Mouse (Mus musculus): Measurements from ENCODE around the gene Npl. TPM values are rescaled to one million over a fixed set of nuclear protein-coding genes. Genes with fewer than 3 reads are reported as not detected.
"Not testable (repeated sequence)": the region's sequence is repeated elsewhere in the genome, so short reads cannot be mapped to it uniquely, and the experiment has no call there.

Gene Npl
- polyA plus RNA-seq, 1 experiment from 2014 or later = 22.0 TPM

DNA sequence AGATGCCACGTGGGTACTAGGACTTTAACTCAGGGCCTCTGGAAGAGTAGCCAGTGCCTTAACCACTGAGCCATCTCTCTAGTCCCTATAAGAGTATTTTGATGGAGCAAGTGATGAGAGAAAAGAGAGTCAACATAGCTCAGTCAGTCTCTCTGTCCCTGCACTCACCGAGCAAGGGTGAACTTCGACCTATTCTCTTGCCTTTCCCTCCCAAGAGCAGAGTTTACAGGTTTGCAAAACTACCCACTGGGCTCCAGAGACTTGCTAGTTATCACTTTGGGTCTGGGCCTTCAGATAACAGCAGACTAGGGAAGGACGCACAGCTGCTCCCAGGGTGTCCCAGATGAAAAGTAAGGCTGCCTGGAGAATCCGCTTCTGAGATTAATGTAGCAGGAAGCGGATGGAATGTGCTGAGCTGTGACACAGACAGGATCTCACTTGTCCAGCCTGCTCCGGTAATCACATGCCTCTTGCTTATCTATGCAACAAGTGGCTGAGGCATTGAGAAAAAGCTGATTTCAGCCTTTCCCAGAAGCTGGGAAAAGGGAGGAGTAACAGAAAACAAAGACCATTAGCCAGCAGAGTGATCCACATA, 7.0 kb downstream of the Npl start:
- no peak for DNase-seq (ENCODE audit: low spot score)

DNA sequence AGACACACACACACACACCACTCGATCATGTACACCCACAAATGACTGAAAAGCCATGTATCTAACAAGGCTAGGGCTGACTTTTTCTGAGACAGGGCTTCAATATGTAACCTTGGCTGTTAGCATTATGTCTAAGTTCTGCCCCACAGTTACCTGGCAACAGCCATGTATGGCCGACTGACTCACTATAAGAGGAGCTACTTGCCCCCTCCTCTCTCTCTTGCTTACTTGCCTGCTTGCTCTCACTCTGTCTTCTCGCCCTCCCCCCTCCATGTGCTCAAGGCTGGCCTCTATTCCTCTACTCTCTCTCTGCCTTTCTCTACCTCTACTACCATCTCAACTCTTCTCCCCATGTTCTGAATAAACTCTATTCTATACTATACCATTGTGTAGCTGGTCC, 9.1 kb downstream of the Npl start:
- DNase-seq (ENCODE audit: low spot score) = no peak

DNA sequence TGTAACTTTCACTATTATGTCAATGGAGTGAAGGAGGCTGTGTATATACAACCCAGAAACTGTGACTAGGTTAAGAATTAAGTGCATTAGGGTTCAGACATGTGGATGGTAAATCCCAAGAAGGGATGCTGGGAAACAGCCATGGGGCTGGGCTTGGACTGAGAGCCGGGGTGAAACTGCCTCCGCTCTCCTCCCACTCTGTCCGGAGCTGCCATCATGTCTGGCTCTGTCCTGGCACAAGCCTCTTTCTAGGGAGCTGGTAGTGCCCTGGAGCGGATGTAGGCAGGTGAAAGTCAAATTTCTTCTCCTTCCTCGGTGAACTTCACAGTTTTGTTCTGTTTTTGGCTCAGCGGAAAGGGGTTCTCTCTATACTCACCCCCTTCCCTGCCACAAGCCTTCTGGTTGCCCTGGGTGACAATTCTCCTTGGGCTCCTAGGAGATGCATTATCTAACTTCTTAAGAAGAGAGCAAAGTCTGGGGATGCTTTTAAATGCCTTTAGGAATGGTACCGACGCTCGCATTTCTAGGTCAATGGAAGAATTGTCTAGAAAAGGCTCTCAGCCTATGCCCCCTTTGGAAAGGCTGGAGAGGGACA, 10.0 kb downstream of the Npl start:
- no peak for DNase-seq (ENCODE audit: low spot score)

GRCm38 (mm10) chr1:153535611-153536010, 14.2 kb downstream of the Npl start:
- DNase-seq (ENCODE audit: low spot score) = no peak

- DNase-seq (ENCODE audit: low spot score) = not testable (repeated sequence)
Observed at GRCm38 (mm10) chr1:153532896-153533295, 16.9 kb downstream of the Npl start.

- peak; percentile 51 for DNase-seq (ENCODE audit: low spot score)
Observed at GRCm38 (mm10) chr1:153532234-153532841, 17.5 kb downstream of the Npl start.

DNA sequence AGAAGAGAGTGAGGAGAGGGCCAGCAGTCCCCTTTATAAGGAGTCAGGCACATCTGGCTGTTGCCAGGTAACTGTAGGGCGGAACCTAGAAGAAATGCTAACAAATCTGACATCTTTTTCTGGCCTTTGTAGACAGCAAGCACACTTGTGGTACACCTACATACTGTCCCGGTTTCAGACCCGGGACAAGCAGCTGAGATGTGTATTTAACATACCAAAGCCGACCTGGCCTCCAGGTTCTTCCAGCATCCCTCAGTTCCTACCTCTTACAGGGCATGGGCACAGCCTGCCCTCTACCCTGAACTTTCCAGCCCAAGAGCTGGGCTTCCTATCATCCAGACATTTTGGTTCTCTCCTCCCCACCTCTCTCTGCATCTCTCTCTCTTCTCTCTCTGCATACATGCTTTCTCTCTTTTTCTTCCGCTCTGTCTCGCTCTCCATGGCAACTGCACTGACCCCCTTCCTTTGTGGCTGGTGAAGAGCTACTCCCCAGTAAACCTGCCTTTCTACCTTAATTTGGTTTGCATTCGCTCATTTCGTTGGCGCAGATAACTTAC, 18.1 kb downstream of the Npl start:
- DNase-seq (ENCODE audit: low spot score) = peak; percentile 33

GRCm38 (mm10) chr1:153522116-153522515, 27.7 kb downstream of the Npl start:
- DNase-seq (ENCODE audit: low spot score) = no peak

- DNase-seq (ENCODE audit: low spot score) = no peak
Observed at GRCm38 (mm10) chr1:153515368-153515767, 34.5 kb downstream of the Npl start.

DNA sequence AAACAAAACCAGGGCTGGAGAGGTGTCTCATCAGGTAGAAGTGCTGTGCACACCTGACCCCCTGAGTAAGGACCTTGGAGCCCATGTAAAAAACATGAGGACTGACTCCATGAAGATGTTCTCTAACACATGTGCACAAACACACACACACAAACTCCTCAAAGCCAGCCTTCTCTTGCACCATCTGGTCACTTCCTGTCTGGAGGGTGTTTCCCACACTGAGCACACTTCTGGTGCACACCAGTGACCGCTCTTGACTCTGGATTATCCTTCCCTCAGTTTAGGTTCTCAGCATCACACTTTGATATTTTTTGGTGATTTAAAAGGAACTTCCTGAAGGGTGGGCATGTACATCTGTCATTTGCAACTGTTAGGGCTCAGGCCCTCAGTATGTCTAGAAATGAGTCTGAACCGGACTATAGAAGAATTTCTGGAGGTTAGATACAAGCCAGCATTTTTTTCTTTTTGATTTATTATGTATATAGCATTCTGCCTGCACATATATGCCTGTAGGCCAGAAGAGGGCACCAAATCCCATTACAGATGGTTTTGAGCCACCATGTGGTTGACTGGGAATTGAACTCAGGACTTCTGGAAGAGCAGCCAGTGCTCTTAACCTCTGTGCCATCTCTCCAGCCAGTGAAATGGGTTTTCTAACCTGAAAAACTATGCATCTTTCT, 39.4 kb downstream of the Npl start:
- DNase-seq (ENCODE audit: low spot score) = peak; percentile 33

GRCm38 (mm10) chr1:153509569-153509968, 40.3 kb downstream of the Npl start:
- DNase-seq (ENCODE audit: low spot score) = not testable (repeated sequence)

DNA sequence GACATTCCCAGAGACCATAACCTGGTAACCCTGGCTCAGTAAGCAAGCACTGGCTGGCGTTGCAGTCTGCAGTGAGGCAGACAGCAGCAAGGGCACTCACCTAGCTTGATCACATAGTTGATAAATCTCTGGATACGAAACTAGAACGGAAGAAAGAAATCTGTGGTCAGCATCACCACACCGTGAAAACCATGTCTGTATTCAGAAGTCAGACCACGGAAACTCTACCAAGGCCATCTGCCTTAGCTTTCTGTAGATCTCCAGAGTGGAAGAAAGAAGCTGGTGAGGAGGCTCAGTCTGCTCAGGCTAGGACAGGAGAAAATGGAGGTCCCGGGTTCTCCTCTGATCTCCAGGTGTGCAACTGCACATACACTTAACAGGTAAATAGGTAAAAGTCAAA, 40.8 kb downstream of the Npl start:
- no peak for DNase-seq (ENCODE audit: low spot score)

DNA sequence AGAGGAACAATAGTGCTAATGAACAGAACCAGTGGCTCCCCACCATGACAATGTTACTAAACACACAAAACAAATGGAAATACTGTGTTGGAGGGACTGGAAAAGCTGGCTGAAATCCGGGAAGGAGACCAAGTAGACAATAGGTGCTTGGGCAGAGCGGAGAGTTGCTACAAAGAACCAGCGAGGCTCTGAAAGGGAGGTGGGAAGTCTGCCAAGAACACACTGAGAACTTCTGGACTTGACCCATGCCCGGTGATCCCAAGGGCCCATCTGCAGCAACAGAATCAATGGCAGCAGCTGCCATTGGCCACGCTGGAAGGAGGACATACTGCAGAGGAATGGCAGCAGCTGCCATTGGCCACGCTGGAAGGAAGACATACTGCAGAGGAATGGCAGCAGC, 43.6 kb downstream of the Npl start:
- no peak for DNase-seq (ENCODE audit: low spot score)

- DNase-seq (ENCODE audit: low spot score) = no peak
Observed at GRCm38 (mm10) chr1:153501644-153502321, 48.1 kb downstream of the Npl start.

GRCm38 (mm10) chr1:153500030-153500429, 49.8 kb downstream of the Npl start:
- DNase-seq (ENCODE audit: low spot score) = no peak

DNA sequence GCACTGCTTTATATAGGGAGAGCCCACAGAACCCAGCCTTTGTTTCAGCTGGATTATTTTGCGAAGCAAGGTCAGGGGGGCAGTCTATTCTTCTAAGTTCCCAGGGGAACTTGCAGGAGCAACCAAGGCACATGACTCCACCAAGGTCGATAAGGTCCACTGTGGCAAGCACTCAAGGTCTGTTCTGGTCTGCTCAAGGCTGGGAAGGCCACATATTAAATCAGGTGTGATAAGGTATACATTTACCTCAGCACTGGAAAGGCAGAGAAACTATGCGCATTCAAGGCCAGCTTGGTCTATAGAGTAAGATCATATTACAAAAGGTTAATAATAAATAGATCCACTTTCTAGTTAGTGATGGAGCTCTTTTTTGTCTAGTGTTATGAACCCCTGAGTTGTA, 53.8 kb downstream of the Npl start:
- DNase-seq (ENCODE audit: low spot score) = no peak

DNA sequence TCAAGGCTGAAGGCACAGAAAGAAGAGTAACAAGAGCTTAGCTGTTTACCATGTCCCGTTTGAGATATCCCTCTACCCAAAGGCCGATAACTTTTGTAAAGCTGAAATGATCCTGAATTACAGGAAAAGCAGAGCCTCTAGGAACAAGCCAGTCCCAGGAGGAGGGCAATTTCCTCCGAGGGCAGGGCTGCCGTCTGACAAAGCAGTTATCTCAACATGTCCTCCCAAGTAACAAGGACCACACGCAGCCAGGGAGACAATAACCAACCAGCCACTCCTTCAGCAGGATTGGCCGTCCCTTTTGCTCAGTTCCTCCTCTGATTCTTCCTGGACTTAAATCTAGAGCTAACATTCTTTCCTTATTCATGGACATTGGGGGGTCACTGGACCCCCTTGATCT, 55.9 kb downstream of the Npl start:
- DNase-seq (ENCODE audit: low spot score) = no peak

DNA sequence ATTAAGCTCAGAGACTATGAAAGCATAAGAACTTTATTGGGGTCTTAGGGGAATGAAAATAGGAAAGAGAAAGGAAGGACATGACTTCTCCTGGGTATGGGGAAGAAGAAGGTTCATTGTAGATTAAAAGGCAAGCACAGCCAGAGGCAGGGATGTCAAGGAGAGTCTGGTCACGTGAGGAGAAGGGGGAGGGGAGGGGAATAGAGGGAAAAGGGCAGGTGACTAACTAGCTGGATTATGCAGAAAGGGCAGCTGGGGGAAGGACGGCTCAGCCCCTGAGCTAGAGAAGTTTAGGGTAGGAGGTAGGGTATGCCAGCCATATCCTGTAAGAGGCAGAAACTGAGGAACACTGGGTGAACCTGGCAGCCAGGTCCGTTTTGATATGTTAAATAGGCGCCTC, 56.5 kb downstream of the Npl start:
- no peak for DNase-seq (ENCODE audit: low spot score)

DNA sequence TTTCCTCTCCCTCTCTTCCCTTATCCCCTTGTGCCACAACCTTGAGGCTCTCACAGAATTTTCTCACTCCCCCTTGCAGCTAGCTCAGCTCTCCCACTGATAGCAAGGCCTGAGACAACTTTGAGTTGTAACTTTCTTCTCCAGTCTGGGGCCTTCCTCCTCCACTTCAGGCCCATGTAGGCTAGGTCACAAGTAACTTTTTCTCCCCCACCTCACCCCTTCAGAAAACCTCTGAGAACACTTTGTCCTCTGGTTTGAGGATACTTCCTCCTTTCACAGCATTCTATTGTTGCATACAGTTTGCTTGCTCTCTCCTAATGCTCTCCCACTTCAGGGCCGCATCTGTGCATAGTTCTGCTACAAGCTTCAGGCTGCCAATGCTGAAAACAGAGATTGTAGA, 58.0 kb downstream of the Npl start:
- DNase-seq (ENCODE audit: low spot score) = no peak

GRCm38 (mm10) chr1:153491345-153491744, 58.5 kb downstream of the Npl start:
- DNase-seq (ENCODE audit: low spot score) = no peak

GRCm38 (mm10) chr1:153489963-153490362, 59.9 kb downstream of the Npl start:
- no peak for DNase-seq (ENCODE audit: low spot score)

GRCm38 (mm10) chr1:153489540-153489939, 60.3 kb downstream of the Npl start:
- DNase-seq (ENCODE audit: low spot score) = no peak

All from thymus, postnatal 0 days (tissue).